Mouse (Mus musculus) embryonic stem cell, embryonic (primary cell): ENCODE measurements around the gene Itgal.

ENCODE experiments used
- CTCF ChIA-PET, 4 experiments: fragments of 300-600 bp in 2 of 4; fragments of 350-600 bp in 2 of 4; sonication (Branson Sonifier 250); formaldehyde crosslinking; loops; one replicate each; lab custom pipeline; 2022; ENCODE audit warnings: inconsistent platforms in 2 of 4; lab: Charles Lee
- POLR2A ChIA-PET, 4 experiments: fragments of 300-600 bp in 2 of 4; fragments of 350-600 bp in 2 of 4; sonication (Branson Sonifier 250); formaldehyde crosslinking; loops; one replicate each; lab custom pipeline; 2022; ENCODE audit warnings: antibody characterized with exemption in 4 of 4, inconsistent platforms in 1 of 4; lab: Charles Lee

The Itgal gene

GRCm38 (mm10) chr7:127375271-127376245, 79.5 kb downstream of the Itgal start, which contains the start of gene Zfp747:
Gene Zfp747, minus strand, starts transcription at chr7:127376050.
- ChIA-PET POLR2A (interaction anchor here in 3 of 4 experiments (0.6 to 2.1 kb wide), 23 partner anchors 10 to 456 kb away, joined by 3 to 27 read pairs (median 3); partner anchors contain the start of genes 9130019O22Rik (in 1 of the 3), E430018J23Rik (in 1 of the 3) and Zfp768 (in 1 of the 3)), CTCF (interaction anchor here in 3 of 4 experiments (0.6 to 0.8 kb wide), 4 partner anchors 12 to 349 kb away, joined by 4 to 7 read pairs (median 4); partner anchors contain the start of gene 9130019O22Rik (in 1 of the 3))

- ChIA-PET POLR2A (interaction anchor here in 1 of 4 experiments (0.6 kb wide), 1 partner anchor 185 kb away, joined by 3 read pairs; no protein-coding TSS in a partner anchor), CTCF (interaction anchor here in 1 of 4 experiments (1.1 kb wide), 1 partner anchor 10 kb away, joined by 4 read pairs; no protein-coding TSS in a partner anchor)
Measured at GRCm38 (mm10) chr7:127378310-127378921, 82.4 kb downstream of the Itgal start.
